Mouse (Mus musculus) thymus, adult 2 months (tissue): ENCODE measurements around the gene Apol9b.
"Not testable (repeated sequence)": the region's sequence is repeated elsewhere in the genome, so short reads cannot be mapped to it uniquely, and the experiment has no call there.

Experiments
- CTCF ChIP-seq: fragments of 200-500 bp; IDR thresholded peaks from 2 replicates; pipeline ENCODE4 v1.5.1; 2012; ENCODE audit warnings: mild to moderate bottlenecking, control low read depth, low read length, moderate library complexity, borderline replicate concordance; ENCODE audit not compliant: control insufficient read depth, poor library complexity, insufficient read depth; ENCODE audit errors: extremely low read depth
- POLR2A ChIP-seq: fragments of 200-500 bp; IDR thresholded peaks from 2 replicates; pipeline ENCODE4 v1.6.1; 2012; ENCODE audit warnings: mild to moderate bottlenecking, low read length, control low read depth, moderate library complexity; ENCODE audit not compliant: control insufficient read depth, poor library complexity, insufficient read depth; ENCODE audit errors: extremely low read depth

DNA sequence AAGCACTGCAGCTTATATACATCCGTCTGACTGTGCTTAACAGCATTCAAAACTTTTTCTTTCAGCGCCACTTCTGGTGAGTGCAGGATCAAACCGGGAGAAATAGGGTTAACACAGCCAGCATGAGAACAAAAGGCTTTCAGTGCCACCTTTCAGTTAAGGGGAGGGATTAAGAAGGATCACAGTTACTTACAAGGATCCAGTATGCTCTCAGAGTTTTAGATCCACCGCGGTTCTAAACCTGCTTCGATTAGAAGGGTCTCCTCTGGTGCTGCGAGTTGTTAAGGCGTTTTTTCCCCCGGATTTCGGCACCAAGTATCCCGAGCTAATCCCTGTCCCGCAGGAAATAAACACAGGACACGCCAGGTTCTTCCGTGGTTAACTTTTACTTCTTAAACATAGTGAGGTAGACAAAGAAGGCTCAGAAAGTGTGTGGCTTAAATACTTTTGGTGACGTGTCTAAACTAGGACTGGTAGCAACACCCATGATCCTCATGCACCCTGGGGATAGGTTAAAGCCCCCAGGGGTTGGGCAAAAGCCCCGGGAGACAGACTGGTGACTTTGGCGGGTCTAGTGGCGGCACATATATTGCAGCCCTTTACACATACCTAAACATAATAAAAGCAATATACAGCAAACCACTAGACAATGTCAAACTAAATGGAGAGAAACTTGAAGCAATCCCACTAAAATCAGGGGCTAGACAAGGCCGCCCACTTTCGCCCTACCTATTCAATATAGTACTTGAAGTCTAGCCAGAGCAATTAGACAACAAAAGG is 37.1 kb upstream of the Apol9b start:
- TF ChIP-seq CTCF, POLR2A: not testable (repeated sequence)
